Mouse (Mus musculus) embryonic facial prominence, embryonic 15.5 days (tissue): ENCODE results near the gene Vmn1r11. TPM values are rescaled to one million over a fixed set of nuclear protein-coding genes. Genes with fewer than 3 reads are reported as not detected.

Experiments used
- ATAC-seq: fragments of 200-750 bp; cut with Nextera tagmentation; 2 replicates; pipeline ENCODE4 v1.8.0; 2017; ENCODE audit warnings: low read depth, moderate TSS enrichment; ENCODE audit not compliant: insufficient number of reproducible peaks, low FRiP score, low TSS enrichment
- H3K27ac ChIP-seq: fragments of 300-500 bp; sonication (generic); replicated peaks from 2 replicates; pipeline ENCODE4 v1.5.1; 2015; ENCODE audit warnings: mild to moderate bottlenecking, inconsistent platforms
- H3K27me3 ChIP-seq: fragments of 300-500 bp; sonication (generic); 2 replicates; pipeline ENCODE4 v1.6.1; 2015; ENCODE audit warnings: inconsistent platforms
- H3K36me3 ChIP-seq: fragments of 300-500 bp; sonication (generic); 2 replicates; pipeline ENCODE4 v1.6.1; 2015; ENCODE audit warnings: mild to moderate bottlenecking, inconsistent platforms
- H3K4me1 ChIP-seq: fragments of 300-500 bp; sonication (generic); 2 replicates; pipeline ENCODE4 v1.6.1; 2015; ENCODE audit warnings: inconsistent platforms
- H3K4me2 ChIP-seq: fragments of 300-500 bp; sonication (generic); replicated peaks from 2 replicates; pipeline ENCODE4 v1.6.1; 2015; ENCODE audit warnings: mild to moderate bottlenecking, inconsistent platforms
- H3K4me3 ChIP-seq: fragments of 300-500 bp; sonication (generic); replicated peaks from 2 replicates; pipeline ENCODE4 v1.5.1; 2015; ENCODE audit warnings: mild to moderate bottlenecking, inconsistent platforms
- H3K9ac ChIP-seq: fragments of 300-500 bp; sonication (generic); 2 replicates; pipeline ENCODE4 v1.6.1; 2015; ENCODE audit warnings: inconsistent platforms
- H3K9me3 ChIP-seq: fragments of 300-500 bp; sonication (generic); replicated peaks from 2 replicates; pipeline ENCODE4 v1.6.1; 2016; ENCODE audit warnings: inconsistent platforms
- WGBS: fragments of 180-500 bp; shearing (Covaris S2); methylation state at CpG from one replicate; pipeline ENCODE4 v1.1.7; 2015; 5-methylcytosine and 5-hydroxymethylcytosine counted together
- polyA plus RNA-seq: library from polyadenylated mRNA; unstranded; fragments of >200 nt; fragmentation: Nextera tagmentation; extraction: Ambion mirVana; gene quantifications from 2 replicates; pipeline ENCODE4 v1.2.1, GENCODE M21; 2015

Vmn1r11 gene
- not detected in 2 replicates for polyA plus RNA-seq

GRCm38 (mm10) chr6:57133155-57133554 is at the start of gene Vmn1r11:
Vmn1r11 (plus strand) TSS chr6:57133455.
- 57% methylated on average over 1 of the region's 1 CpGs for WGBS
- H3K9me3 ChIP-seq: no peaks in the 10 kb centered on the region
- H3K4me3 ChIP-seq: no peak within 1 kb of the TSS
- H3K27me3 ChIP-seq: no peaks in the 10 kb centered on the region
- no peak within 1 kb of the TSS for H3K27ac ChIP-seq
- H3K9ac ChIP-seq: no peak within 1 kb of the TSS
- ATAC-seq: no peak
- H3K4me2 ChIP-seq: no peak within 1 kb of the TSS
- no peaks in the 10 kb centered on the region for H3K36me3 ChIP-seq
- H3K4me1 ChIP-seq: no peaks in the 10 kb centered on the region

GRCm38 (mm10) chr6:57106358-57106757 is 26.9 kb upstream of the Vmn1r11 start:
- no peaks in the 10 kb centered on the region for H3K27me3 ChIP-seq
- WGBS: 77% methylated on average over 1 of the region's 1 CpGs
- no peak overlapping the region for H3K9ac ChIP-seq
- no peak overlapping the region for H3K4me3 ChIP-seq
- ATAC-seq: no peak
- no peak overlapping the region for H3K27ac ChIP-seq
- H3K4me1 ChIP-seq: no peaks in the 10 kb centered on the region
- H3K4me2 ChIP-seq: no peak overlapping the region
- H3K36me3 ChIP-seq: no peaks in the 10 kb centered on the region
- H3K9me3 ChIP-seq: no peaks in the 10 kb centered on the region

- Histone ChIP-seq H3K9me3 (no peaks in the 10 kb centered on the region), H3K9ac (no peak within 1 kb of the TSS), H3K27ac (no peak within 1 kb of the TSS), H3K27me3 (no peaks in the 10 kb centered on the region), H3K4me1 (no peaks in the 10 kb centered on the region), H3K4me3 (no peak within 1 kb of the TSS), H3K4me2 (no peak within 1 kb of the TSS), H3K36me3 (no peaks in the 10 kb centered on the region)
- 79% methylated on average over 3 of the region's 3 CpGs for WGBS
- no peak for ATAC-seq
Measured at GRCm38 (mm10) chr6:57109154-57109553, 24.1 kb upstream of the Vmn1r11 start, which contains the start of gene Vmn1r10. Vmn1r10 (plus strand) TSS chr6:57109454.

- no peak for ATAC-seq
- Histone ChIP-seq H3K27me3 (no peaks in the 10 kb centered on the region), H3K4me1 (no peaks in the 10 kb centered on the region), H3K9ac (no peak within 1 kb of the TSS), H3K4me3 (no peak within 1 kb of the TSS), H3K27ac (no peak within 1 kb of the TSS), H3K36me3 (no peaks in the 10 kb centered on the region), H3K4me2 (no peak within 1 kb of the TSS), H3K9me3 (no peaks in the 10 kb centered on the region)
- WGBS: 79% methylated on average over 2 of the region's 2 CpGs
Measured at GRCm38 (mm10) chr6:57156619-57157018, 23.4 kb downstream of the Vmn1r11 start, which contains the start of gene Vmn1r12. Vmn1r12 (plus strand) TSS chr6:57156919.

Other genes starting within 250 kb of the Vmn1r11 start
- 61.6 and 63.2 TPM in 2 replicates for gene Nt5c3, start 209.5 kb upstream of the Vmn1r11 start, polyA plus RNA-seq
- gene Vmn1r4, start 209.4 kb upstream of the Vmn1r11 start, polyA plus RNA-seq: 0.31 and 0.35 TPM in 2 replicates
- gene Vmn1r5, start 163.2 kb upstream of the Vmn1r11 start, polyA plus RNA-seq: not detected in 2 replicates
- not detected in 2 replicates for gene Vmn1r6, start 136.2 kb upstream of the Vmn1r11 start, polyA plus RNA-seq
- not detected in 2 replicates for gene Vmn1r7, start 108.1 kb upstream of the Vmn1r11 start, polyA plus RNA-seq
- not detected in 2 replicates for gene Vmn1r8, start 101.2 kb upstream of the Vmn1r11 start, polyA plus RNA-seq
- gene Vmn1r9, start 66.7 kb upstream of the Vmn1r11 start, polyA plus RNA-seq: not detected in 2 replicates
- gene Vmn1r10, start 24.0 kb upstream of the Vmn1r11 start, polyA plus RNA-seq: not detected in 2 replicates
- not detected in 2 replicates for gene Vmn1r12, start 23.5 kb downstream of the Vmn1r11 start, polyA plus RNA-seq
- not detected in 2 replicates for gene Vmn1r13, start 69.8 kb downstream of the Vmn1r11 start, polyA plus RNA-seq
- gene Vmn1r14, start 98.2 kb downstream of the Vmn1r11 start, polyA plus RNA-seq: 0.12 TPM in 1 of 2 replicates, not detected in the other
- not detected in 2 replicates for gene Vmn1r15, start 124.5 kb downstream of the Vmn1r11 start, polyA plus RNA-seq
- gene Vmn1r16, start 196.0 kb downstream of the Vmn1r11 start, polyA plus RNA-seq: not detected in 2 replicates
- not detected in 2 replicates for gene Vmn1r17, start 230.3 kb downstream of the Vmn1r11 start, polyA plus RNA-seq